Comparison of ENCODE assay signal across 10 mouse cellular contexts in genomic region chr12:117761698-117762097, GRCm38 (mm10). TPM values are rescaled to one million over a fixed set of nuclear protein-coding genes. Genes with fewer than 3 reads are reported as not detected.
DNase-seq lines count a peak whose midpoint lies in the region; ATAC-seq and TF ChIP-seq lines count a peak whose summit lies in the region.
"Had no signal": no experiment of that assay in that cellular context is flagged by ENCODE, and none has a peak within 500 bp of the region (broad histone marks: within the 10 kb centered on the region; RNA-seq: fewer than 3 reads in every experiment).

No protein-coding gene starts in this region.

- no peak for TF ChIP-seq POLR2A in kidney, adult 2 months (IDR thresholded peaks at IDR 0.05; ENCODE audit: low read depth, low read length)

- H3K27ac ChIP-seq in kidney, adult 2 months (ENCODE audit: insufficient read depth, low read depth, low read length) = no peak overlapping the region
- no peak overlapping the region for H3K27ac ChIP-seq in liver, postnatal 0 days (ENCODE audit: low read depth)
- H3K27ac ChIP-seq: liver, embryonic 14.5 days had no signal

- 14% methylated on average over 1 of the region's 1 CpGs for WGBS in kidney, adult 2 months
- 19% methylated on average over 1 of the region's 1 CpGs for whole genome bisulfite sequencing in liver, postnatal 0 days (ENCODE audit: insufficient replicate concordance)

- ATAC-seq in liver, postnatal 0 days = no peak
- ATAC-seq: Patski had no signal

- no peak overlapping the region for H3K4me3 ChIP-seq in kidney, adult 2 months (ENCODE audit: insufficient read depth, low read depth, low read length)
- no peak overlapping the region for H3K4me3 ChIP-seq in liver, postnatal 0 days (ENCODE audit: low read depth, low read length)

- no peak for TF ChIP-seq EP300 in liver, postnatal 0 days (IDR thresholded peaks at IDR 0.05; ENCODE audit: low read depth)

- no peak overlapping the region for H3K9ac ChIP-seq in liver, postnatal 0 days (replicated peaks)
- H3K9ac ChIP-seq: liver, embryonic 14.5 days had no signal

- DNase-seq in kidney, adult 2 months = peak; percentile 22
- no peak for DNase-seq in kidney, adult 18-20 months
- peak; percentile 31 for DNase-seq in embryo, embryonic 10.5 days (ENCODE audit: low spot score)
- DNase-seq in kidney, postnatal 25 days = peak; percentile 26 to 54
- DNase-seq in naive thymus-derived CD4-positive, alpha-beta T cell, adult 2 months (ENCODE audit: low read depth) = peak; percentile 29
- DNase-seq in urinary bladder, adult 2 months (ENCODE audit: low spot score) = no peak
- DNase-seq in gastrocnemius, postnatal 25 days = no peak
- DNase-seq in liver, postnatal 0 days = no peak

- H3K36me3 ChIP-seq in kidney, adult 2 months (ENCODE audit: control insufficient read depth, insufficient read depth, low read length) = no peaks in the 10 kb centered on the region
- H3K36me3 ChIP-seq in liver, postnatal 0 days (replicated peaks; ENCODE audit: insufficient read depth, low read length) = no peaks in the 10 kb centered on the region

- no peaks in the 10 kb centered on the region for H3K9me3 ChIP-seq in liver, postnatal 0 days (ENCODE audit: low read length)

- no peak for TF ChIP-seq CTCF in kidney, adult 2 months (conservative IDR thresholded peaks at IDR 0.05; ENCODE audit: insufficient read depth, insufficient read length, low read depth, low read length)
- no peak for TF ChIP-seq CTCF in liver, postnatal 0 days (IDR thresholded peaks at IDR 0.05; ENCODE audit: low read depth)

- H3K4me1 ChIP-seq in kidney, adult 2 months (ENCODE audit: control insufficient read depth, insufficient read depth, low read length) = no peaks in the 10 kb centered on the region
- no peaks in the 10 kb centered on the region for H3K4me1 ChIP-seq in liver, postnatal 0 days (ENCODE audit: insufficient read depth)

- H3K4me2 ChIP-seq in liver, postnatal 0 days (ENCODE audit: low read depth, low read length) = no peak overlapping the region

- H3K27me3 ChIP-seq in kidney, adult 2 months (replicated peaks; ENCODE audit: control insufficient read depth, insufficient read depth, low read length) = no peaks in the 10 kb centered on the region
- no peaks in the 10 kb centered on the region for H3K27me3 ChIP-seq in liver, postnatal 0 days (ENCODE audit: insufficient read depth, low read length)
- H3K27me3 ChIP-seq: Patski had no signal

RNA-seq across cellular contexts. Expression of gene Cdca7l, which starts 42.4 kb away (rescaled TPM):
- 2.0 and 2.5 TPM in 2 replicates for polyA plus RNA-seq in kidney, adult 2 months (2012; rRNA removed)
- polyA plus RNA-seq in urinary bladder, adult 2 months (2012; rRNA removed) = 8.7 and 9.9 TPM in 2 replicates
- total RNA-seq in gastrocnemius, postnatal 25 days (2021) = under 1 TPM in 1 of 2 experiments, not detected in 1; 0.56 TPM
- 7.5 and 7.8 TPM in 2 replicates for polyA plus RNA-seq in liver, postnatal 0 days (2015; fragmentation: Nextera tagmentation; extraction: Ambion mirVana)

Comparison
In these comparisons a context has a peak if more than half of its experiments do, and no peak if none do; other contexts are left out.
1. DNase-seq: peak in kidney, adult 2 months (single experiment), embryo, embryonic 10.5 days (single experiment), kidney, postnatal 25 days (2 of 2) and naive thymus-derived CD4-positive, alpha-beta T cell, adult 2 months (single experiment); none in kidney, adult 18-20 months (single experiment), urinary bladder, adult 2 months (single experiment), gastrocnemius, postnatal 25 days (single experiment) and liver, postnatal 0 days (single experiment).